Mouse (Mus musculus) layer of hippocampus, adult 18-20 months (tissue): ENCODE data around the gene Gm30737. TPM values are rescaled to one million over a fixed set of nuclear protein-coding genes. Genes with fewer than 3 reads are reported as not detected.
"Not testable (repeated sequence)": the region's sequence is repeated elsewhere in the genome, so short reads cannot be mapped to it uniquely, and the experiment has no call there.

Source experiments
- DNase-seq, 2 experiments: peaks; one replicate each; pipeline ENCODE4 v3.0.0; 2022; ENCODE audit warnings: low spot score in 2 of 2
- long read RNA-seq: library from polyadenylated mRNA; stranded (forward); transcript quantifications from one replicate; pipeline ENCODE4 v2.0.0, GENCODE M21; 2021
- total RNA-seq, 2 experiments: library from RNA; stranded (reverse); gene quantifications; 2 replicates each; pipeline ENCODE4 v1.2.3; 2021

Gene Gm30737
- total RNA-seq = not detected
- long read RNA-seq = 0 reads

DNA sequence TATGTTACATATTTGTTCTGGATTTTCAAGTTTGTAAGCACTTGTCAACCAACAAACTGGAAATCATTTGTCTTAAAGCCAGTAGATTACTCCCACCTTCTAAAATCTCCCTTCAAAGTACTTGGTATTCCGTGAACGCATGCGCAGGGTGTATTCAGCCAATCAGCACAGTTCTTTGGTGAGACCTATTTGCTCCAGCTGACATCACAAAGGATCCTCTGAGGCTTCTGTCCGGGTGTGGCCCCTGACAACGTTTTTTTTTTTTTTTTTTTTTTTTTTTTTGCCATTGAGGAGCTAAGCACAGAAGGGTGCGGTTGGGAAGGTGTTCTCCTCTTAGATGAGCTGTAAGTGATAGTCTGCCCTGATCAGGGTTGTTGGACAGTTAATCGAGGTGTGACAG, at the start of gene Gm30737:
Gene Gm30737 (plus strand): TSS at position 301 of the 400 bp plus-strand sequence.
- DNase-seq = not testable (repeated sequence)
